Mouse (Mus musculus) E14TG2a.4 (cell line): ENCODE measurements around the gene Carmil3.
A peak's percentile ranks its signal among the peaks of the same experiment; 100 is the strongest.

Experiments used
- H3K27me3 ChIP-seq: 2 replicates; pipeline ENCODE4 v1.6.1; 2014; ENCODE audit warnings: low read length, control low read depth; ENCODE audit not compliant: insufficient read depth
- H3K36me3 ChIP-seq: 2 replicates; pipeline ENCODE4 v1.6.1; 2014; ENCODE audit warnings: low read length, control low read depth; ENCODE audit not compliant: insufficient read depth
- H3K4me1 ChIP-seq: replicated peaks from 2 replicates; pipeline ENCODE4 v1.6.1; 2014; ENCODE audit warnings: low read depth, low read length, control low read depth
- H3K4me3 ChIP-seq: replicated peaks from 2 replicates; pipeline ENCODE4 v1.5.1; 2014; ENCODE audit warnings: mild to moderate bottlenecking, low read length
- H3K9me3 ChIP-seq: 2 replicates; pipeline ENCODE4 v1.6.1; 2014; ENCODE audit warnings: low read length, control low read depth
- CTCF ChIP-seq: conservative IDR thresholded peaks from 2 replicates; pipeline ENCODE4 v1.5.1; 2014; ENCODE audit warnings: low read length
- NANOG ChIP-seq: IDR thresholded peaks from 2 replicates; pipeline ENCODE4 v1.6.1; 2014; ENCODE audit warnings: borderline replicate concordance, low read length, mixed read lengths
- POU5F1 ChIP-seq: IDR thresholded peaks from 2 replicates; pipeline ENCODE4 v1.6.1; 2014; ENCODE audit warnings: low read length, borderline replicate concordance

The Carmil3 gene

DNA sequence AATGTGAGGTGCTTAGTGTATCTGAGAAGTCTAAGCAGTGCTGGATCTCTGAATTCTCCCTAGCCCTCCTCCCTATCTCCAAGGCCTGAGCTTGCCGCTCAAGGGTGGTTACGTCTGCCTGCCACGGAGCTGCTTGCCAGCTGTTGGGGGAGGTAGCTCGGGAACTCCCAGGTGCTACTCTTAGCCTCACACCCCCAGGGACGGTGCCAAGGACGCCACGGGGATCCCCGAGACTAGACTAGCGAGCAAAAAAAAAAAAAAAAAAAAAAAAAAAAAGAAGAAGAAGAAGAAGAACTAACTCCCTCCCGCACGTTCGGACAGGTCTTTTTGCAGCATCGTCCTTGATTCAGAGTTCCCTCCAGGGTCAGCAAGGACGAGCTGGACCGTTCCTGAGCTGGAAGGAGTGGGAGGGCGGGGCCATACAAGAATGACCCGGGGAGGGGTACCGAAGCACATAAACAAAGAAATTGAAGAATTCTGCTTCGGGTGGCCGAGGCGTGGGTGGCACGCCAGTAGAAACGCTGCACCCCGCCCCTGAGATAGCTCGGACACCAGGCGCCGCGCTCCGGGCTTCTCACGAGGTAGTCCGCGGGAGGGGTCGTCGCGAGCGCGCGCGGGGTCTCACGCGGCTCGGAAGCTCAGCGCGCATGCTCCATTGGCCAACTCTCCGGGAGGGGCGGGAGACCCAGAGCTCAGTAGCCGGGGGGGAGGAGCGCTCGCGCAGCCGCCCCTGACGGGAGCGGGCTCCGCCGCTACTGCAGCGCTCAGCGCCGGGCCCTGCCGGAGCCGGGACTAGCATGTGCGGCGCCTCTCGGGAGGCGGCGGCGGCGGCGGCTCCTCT, at the start of gene Carmil3:
Carmil3 (plus strand) TSS at position 291 of the 841 bp plus-strand sequence.
- peak within 1 kb of the TSS; percentile 88 for H3K4me3 ChIP-seq
- H3K27me3 ChIP-seq: peaks cover 52% of the 10 kb centered on the region
- H3K4me1 ChIP-seq: peaks cover 41% of the 10 kb centered on the region
- no peaks in the 10 kb centered on the region for H3K36me3 ChIP-seq
- TF ChIP-seq NANOG (no peak), POU5F1 (no peak), CTCF (no peak)
- no peaks in the 10 kb centered on the region for H3K9me3 ChIP-seq

DNA sequence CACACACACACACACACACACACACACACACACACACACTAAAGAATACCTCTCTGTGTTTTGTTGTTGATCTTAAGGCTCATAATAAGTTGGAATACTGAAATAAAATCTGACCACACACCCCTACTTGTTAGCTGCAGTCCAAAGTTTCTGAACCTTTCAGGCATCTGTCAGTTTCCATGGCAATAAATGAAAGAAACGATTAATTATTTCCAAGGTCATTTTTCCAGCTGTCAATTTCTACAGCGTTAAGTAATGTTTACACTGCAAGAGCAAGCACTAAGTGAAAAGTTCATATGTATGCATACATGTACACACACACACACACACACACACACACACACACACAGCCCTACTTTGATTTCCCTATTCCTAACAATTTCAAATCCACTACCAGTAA, 32.8 kb upstream of the Carmil3 start:
- Histone ChIP-seq H3K27me3 (peaks cover 8% of the 10 kb centered on the region; the same call in 1 of the 2 replicates), H3K9me3 (peaks cover 23% of the 10 kb centered on the region)

DNA sequence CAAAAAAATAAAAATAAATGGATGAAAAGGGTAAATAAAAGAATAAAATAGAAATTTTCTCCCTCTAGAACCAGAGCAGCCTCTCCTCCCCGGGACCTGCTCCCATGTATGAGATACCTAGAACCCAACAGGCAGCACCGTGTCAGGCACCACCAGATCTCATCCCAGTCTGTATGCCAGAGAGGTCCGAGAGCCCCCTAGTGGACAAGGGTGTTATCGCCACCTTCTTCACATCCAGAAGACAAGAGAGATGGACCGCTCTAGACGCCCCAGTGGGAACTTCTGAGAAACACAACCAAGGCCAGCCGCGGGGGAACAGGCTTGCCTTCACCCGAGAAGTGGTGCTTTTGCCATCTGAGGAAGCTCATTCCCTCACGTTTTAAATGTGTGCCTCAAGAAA, 32.2 kb upstream of the Carmil3 start:
- H3K36me3 ChIP-seq: no peaks in the 10 kb centered on the region
- H3K4me3 ChIP-seq: no peak overlapping the region
- peaks cover 21% of the 10 kb centered on the region for H3K9me3 ChIP-seq
- peaks cover 33% of the 10 kb centered on the region for H3K4me1 ChIP-seq
- peaks cover 8% of the 10 kb centered on the region; the same call in 1 of the 2 replicates for H3K27me3 ChIP-seq
- no peak for TF ChIP-seq POU5F1
- peak; percentile 65 for TF ChIP-seq CTCF

More for the DNA sequence above, 32.8 kb upstream of the Carmil3 start:
- TF ChIP-seq POU5F1 (no peak), CTCF (no peak), NANOG (no peak)
- Histone ChIP-seq H3K36me3 (no peaks in the 10 kb centered on the region), H3K4me1 (peaks cover 33% of the 10 kb centered on the region), H3K4me3 (no peak overlapping the region)

DNA sequence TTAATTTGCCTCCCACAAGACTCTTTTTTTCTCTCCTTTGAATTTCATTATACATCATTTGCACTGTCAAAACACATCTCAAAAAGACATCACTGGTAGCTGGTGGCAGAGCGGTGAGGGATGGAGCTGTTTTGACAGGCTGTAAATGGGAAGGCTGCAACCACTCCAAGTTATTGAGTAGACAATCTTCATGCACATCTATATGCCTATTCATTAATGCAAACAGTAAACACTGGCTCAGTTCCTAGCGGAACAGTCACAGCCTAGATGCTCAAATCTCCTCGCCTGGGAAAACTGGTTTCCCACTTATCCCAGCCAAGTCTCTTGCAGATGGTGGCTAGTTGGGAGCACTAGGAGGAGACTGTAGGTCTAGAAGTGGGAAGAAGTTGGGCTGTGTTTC, 31.7 kb upstream of the Carmil3 start:
- no peak for TF ChIP-seq CTCF
- no peak for TF ChIP-seq POU5F1
- TF ChIP-seq NANOG: no peak
- Histone ChIP-seq H3K4me3 (no peak overlapping the region), H3K27me3 (peaks cover 8% of the 10 kb centered on the region; the same call in 1 of the 2 replicates), H3K9me3 (peaks cover 16% of the 10 kb centered on the region), H3K4me1 (peaks cover 33% of the 10 kb centered on the region), H3K36me3 (no peaks in the 10 kb centered on the region)

DNA sequence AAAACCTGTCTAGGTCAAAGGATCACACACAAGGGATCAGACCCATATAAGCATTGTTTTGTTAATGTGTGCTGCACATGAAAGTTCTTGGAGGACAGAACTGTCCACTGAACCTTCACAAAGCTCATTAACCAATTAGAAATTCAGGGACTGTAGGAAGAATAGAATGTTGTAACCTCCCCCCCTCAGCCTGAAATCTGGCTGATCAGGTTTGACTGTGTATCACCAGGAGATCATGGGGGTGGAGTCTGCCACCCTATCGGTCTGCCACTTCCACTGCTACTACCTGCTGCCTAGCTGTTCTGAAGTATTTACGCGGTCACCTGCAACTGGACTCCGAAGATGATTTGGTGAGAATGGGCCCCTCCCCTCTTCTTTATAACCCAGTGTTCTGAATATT, 30.7 kb upstream of the Carmil3 start:
- Histone ChIP-seq H3K4me3 (no peak overlapping the region), H3K4me1 (peaks cover 33% of the 10 kb centered on the region), H3K27me3 (peaks cover 8% of the 10 kb centered on the region; the same call in 1 of the 2 replicates), H3K36me3 (no peaks in the 10 kb centered on the region), H3K9me3 (peaks cover 10% of the 10 kb centered on the region; the same call in 1 of the 2 replicates)
- TF ChIP-seq POU5F1: no peak
- 0 out of 2 replicates have a peak, but pooled peaks have one; percentile 14 for TF ChIP-seq NANOG

DNA sequence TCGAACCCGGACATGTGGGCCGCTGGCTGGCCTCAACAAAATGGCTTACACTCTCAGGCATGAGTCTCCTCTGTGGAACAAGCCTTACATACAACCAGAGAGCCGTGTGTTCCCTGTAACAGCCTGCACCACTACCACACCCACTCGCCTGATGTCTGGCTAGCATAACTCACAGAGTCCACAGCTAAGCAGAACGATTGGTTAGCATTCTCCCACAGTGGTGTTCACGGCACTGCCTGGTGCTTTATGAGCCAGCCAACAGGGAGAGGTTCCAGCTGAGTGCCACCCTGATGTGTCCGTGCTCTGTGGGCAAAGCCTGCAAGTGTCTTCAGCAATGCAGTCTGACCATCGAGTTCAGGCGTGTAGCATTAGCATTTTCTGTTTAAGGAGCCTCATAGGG, 30.2 kb upstream of the Carmil3 start:
- no peak for TF ChIP-seq NANOG
- TF ChIP-seq CTCF: no peak
- no peak for TF ChIP-seq POU5F1
- no peaks in the 10 kb centered on the region for H3K36me3 ChIP-seq

DNA sequence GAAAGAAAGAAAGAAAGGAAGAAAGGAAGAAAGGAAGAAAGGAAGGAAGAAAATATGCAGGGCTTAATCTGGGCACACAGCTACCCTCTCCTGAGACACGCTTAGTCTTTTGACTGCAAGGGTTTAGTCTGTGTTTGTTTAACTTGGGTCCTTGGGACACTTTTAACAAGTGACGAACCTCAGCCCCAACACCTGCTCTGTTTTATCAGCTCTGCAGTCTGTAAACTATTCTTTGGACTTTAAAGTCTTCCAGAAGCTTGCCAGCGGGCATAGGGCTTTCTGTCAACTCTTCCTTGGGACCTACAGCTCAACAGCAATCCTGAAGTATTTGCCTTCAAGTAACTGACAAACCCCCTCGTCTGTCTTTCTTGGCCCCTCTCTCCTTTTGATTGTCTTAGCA, 28.7 kb upstream of the Carmil3 start:
- TF ChIP-seq CTCF (no peak), POU5F1 (no peak), NANOG (no peak)
- Histone ChIP-seq H3K36me3 (no peaks in the 10 kb centered on the region), H3K4me1 (peaks cover 33% of the 10 kb centered on the region), H3K4me3 (no peak overlapping the region), H3K27me3 (peaks cover 20% of the 10 kb centered on the region), H3K9me3 (no peaks in the 10 kb centered on the region)

More for the DNA sequence above, 30.2 kb upstream of the Carmil3 start:
- H3K27me3 ChIP-seq: peaks cover 9% of the 10 kb centered on the region; the same call in 1 of the 2 replicates
- H3K4me3 ChIP-seq: 0 out of 2 replicates have a peak overlapping the region, but pooled peaks have one; percentile 17
- peaks cover 33% of the 10 kb centered on the region for H3K4me1 ChIP-seq
- H3K9me3 ChIP-seq: peaks cover 10% of the 10 kb centered on the region; the same call in 1 of the 2 replicates

DNA sequence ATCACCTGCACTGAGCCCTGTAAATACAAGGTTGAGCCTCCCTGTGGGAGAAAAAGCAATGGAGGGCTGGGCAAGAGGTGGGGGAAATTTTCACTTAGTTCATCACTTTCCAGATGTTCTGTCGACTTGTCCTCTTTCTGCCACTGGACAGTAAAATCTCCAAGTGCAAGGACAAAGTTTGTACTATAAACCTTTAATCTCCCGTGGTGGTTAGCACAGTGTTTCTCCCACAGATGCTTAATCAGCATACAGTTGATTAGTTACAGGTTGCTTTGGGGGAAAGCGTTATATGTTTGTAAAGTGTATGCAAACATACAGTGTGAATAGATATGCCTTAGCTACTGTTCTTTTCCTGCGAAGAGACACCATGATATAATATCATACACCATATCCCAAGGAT, 24.0 kb upstream of the Carmil3 start:
- H3K4me1 ChIP-seq: peaks cover 30% of the 10 kb centered on the region
- no peaks in the 10 kb centered on the region for H3K9me3 ChIP-seq
- H3K36me3 ChIP-seq: no peaks in the 10 kb centered on the region

More for the DNA sequence above, 24.0 kb upstream of the Carmil3 start:
- no peak overlapping the region for H3K4me3 ChIP-seq
- no peak for TF ChIP-seq CTCF
- no peak for TF ChIP-seq NANOG
- no peak for TF ChIP-seq POU5F1
- H3K27me3 ChIP-seq: peaks cover 42% of the 10 kb centered on the region
